Mouse (Mus musculus): ENCODE data around the gene Ppp2r1b. TPM values are rescaled to one million over a fixed set of nuclear protein-coding genes. Genes with fewer than 3 reads are reported as not detected.

Gene Ppp2r1b
- total RNA-seq, 2 experiments from 2014 or later, result 17.4 to 18.5 TPM

DNA sequence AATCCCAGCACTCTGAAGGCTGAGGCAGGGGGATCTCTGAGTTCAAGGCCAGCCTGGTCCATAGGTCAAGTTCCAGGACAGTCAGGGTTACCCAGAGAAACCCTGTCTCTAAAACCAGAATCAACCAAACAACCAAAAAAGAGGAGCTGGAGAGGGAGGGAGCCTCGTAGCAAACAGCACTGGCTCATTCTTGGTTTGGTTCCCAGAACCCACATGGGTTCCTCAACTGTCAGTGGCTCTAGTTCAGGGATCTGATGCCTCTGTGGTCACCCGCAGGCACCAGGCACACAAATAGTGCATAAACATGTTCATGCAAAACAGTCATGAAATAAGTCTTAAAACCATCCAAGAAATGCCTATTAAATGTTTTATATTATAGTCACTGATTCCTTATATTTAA is 23.1 kb downstream of the Ppp2r1b start:
- DNase-seq, result no peak

GRCm38 (mm10) chr9:50873210-50873609 is 28.1 kb downstream of the Ppp2r1b start:
- DNase-seq, result no peak

- no peak for DNase-seq
Measured at GRCm38 (mm10) chr9:50874031-50874430, 28.9 kb downstream of the Ppp2r1b start.

DNA sequence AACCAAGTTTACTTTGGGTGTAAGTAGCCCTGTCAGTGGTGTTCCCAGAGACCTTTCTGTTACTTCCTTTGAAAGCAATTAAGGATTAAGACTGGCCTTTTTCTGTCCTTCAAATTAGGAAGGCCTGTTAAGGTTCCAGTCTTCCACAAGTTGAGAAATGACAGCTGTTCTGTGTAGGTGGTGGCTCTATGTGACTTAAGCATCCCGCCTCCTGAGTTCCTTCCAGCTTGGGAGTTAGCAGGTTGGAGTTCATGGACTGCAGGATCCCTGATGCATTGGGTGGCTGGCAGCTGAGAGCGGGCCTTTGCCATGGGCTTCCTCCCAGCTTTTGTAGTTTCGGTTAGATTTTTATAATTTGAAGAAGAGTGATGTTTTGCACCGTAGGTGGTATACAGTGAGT is 30.4 kb downstream of the Ppp2r1b start:
- no peak for DNase-seq

DNA sequence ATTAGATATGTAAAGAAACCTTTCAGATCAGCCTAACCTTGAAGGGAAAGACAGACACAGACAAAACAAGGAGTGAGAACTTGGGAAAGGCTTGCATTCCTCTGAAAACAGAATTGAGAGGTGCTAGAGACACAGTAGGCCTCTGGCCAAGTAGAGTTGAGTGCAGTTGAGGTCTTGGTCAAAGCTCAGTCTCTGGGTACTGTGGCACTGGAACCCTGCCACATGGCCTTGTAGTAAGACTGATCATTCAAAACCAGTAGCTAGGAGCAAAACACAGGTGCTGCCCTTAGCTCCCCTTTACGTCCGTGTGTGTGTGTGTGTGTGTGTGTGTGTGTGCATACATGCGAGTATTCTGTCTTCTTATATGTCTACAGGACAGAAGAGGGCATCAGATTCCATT is 31.2 kb downstream of the Ppp2r1b start:
- DNase-seq, result no peak

DNA sequence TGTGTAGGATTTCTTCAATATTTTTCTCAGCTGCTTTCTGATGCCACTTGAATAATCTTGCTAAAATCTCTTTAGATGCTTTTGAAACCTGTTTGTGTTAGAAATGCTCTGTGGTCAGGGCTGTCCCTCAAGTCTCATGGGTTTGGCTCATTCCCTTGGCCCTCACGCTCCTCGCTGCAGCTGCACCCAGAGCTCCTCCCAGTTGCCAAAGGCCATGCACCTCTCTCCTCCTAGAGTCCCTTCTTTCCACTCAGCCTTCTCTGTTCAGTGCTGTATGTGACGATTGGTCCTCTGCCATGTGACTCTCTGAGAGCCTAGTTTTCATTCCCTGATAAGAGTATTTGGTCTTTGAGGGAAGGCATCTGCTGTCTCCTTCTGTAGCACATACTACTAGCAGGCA is 32.3 kb downstream of the Ppp2r1b start:
- no peak for DNase-seq

GRCm38 (mm10) chr9:50882183-50882582 is 37.1 kb downstream of the Ppp2r1b start:
- no peak for DNase-seq

DNA sequence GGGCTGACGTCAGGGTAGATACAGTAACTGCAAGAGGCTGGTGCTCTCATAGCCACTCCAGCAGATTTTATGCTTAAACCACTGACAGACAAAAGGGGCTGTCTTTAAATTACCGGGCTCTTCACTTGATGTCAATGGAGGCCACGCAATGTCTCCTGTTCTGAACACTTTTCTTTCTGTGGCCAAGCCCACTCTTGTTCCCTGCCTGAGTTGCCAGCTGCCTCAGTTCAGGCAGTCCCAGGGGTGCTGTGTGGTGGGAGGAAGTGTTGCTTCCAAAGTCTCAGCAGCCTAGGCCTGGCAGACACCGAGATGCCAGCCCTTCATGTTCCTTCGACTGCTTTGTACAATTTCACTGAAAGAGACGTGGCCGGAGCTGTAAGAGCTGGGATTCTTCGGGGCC is 39.0 kb downstream of the Ppp2r1b start:
- DNase-seq, result no peak

DNA sequence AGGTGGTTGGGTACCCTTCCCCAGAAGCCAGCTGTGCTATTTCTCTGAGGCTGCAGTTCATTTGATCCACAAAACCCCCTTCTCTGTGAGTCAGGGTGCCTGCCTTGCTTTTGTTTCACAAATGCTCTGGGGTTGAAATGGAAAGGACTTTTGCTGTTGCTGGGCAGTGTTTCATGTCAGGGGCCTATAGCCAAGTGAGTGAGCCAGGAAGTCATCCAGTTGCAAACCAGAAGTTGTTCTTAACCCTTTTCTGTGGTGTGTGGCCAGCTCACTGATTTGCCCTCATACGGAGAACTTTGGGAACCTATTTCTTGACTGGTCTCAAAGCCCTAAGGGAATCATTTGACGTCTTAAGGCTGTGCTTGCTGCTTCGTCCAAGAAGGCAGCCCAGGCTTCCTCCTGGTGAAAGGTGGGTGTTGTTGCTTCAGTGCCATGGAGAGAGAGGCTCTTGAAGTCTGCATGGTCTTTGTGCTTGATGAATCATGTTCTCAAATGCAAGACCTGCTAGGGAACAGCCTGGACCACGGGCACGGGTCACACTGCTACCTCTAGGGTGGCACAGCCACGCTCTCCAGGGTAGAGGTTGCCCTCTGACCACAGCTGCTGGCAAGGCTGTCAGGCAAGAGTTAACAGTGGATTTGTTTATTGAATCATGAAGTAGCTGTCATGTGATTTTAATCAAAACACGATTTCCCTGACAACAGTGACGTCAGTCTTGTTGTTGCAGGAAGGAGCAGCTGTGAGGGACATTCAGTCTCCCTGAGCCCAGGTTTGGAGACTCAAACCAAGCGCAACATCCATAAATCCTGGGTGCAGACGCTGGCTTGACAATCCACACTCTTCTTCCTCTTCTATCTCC is 39.9 kb downstream of the Ppp2r1b start:
- peak; percentile 39 to 51 for DNase-seq

DNA sequence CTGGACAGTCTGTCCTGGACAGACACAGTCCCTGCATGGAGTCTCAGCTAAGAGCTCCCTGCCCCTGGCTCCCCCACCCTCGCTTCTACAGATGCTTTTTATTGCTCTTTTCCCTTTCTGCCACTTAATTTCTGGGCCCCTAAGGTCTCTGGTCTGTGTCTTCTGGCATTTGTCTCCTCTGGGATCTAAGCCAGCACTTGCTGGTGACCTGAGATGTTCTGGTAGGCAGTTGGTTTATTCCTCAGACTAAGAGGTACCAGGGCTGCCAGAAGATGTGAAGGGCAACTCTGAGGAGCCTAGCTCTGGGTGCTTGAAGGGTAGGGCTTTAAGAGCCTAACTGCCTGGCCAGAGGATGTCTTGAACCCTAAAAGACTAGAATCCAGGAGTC is 40.5 kb downstream of the Ppp2r1b start:
- no peak for DNase-seq

DNA sequence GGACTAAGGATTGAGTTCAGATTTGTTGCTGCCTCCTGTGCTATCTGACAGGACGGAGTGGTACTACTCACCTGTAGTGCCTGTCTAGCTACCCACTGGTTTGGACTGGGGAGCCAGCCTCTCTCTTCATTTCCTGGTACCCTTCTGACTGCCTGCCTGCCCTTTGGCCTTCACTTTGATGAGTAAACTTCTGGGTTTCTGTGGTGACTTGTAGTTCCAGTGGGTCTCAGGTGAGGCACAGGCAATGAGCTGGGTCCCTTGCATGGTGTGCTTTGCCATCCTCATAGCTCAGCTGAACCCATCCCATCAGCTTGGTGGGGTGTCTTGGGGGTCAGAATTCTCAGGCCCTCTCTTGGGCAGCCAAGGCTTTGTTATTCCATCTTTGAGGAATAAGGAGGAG is 41.8 kb downstream of the Ppp2r1b start:
- no peak for DNase-seq

GRCm38 (mm10) chr9:50887351-50887750 is 42.2 kb downstream of the Ppp2r1b start:
- no peak for DNase-seq

GRCm38 (mm10) chr9:50889211-50889610 is 44.1 kb downstream of the Ppp2r1b start:
- DNase-seq, result no peak

GRCm38 (mm10) chr9:50889964-50890363 is 44.9 kb downstream of the Ppp2r1b start:
- no peak for DNase-seq

GRCm38 (mm10) chr9:50890494-50891090 is 45.5 kb downstream of the Ppp2r1b start:
- no peak for DNase-seq

GRCm38 (mm10) chr9:50893665-50894064 is 48.6 kb downstream of the Ppp2r1b start:
- DNase-seq, result peak; percentile 69 to 70

GRCm38 (mm10) chr9:50900026-50900920 is 55.2 kb downstream of the Ppp2r1b start:
- DNase-seq, result no peak

DNA sequence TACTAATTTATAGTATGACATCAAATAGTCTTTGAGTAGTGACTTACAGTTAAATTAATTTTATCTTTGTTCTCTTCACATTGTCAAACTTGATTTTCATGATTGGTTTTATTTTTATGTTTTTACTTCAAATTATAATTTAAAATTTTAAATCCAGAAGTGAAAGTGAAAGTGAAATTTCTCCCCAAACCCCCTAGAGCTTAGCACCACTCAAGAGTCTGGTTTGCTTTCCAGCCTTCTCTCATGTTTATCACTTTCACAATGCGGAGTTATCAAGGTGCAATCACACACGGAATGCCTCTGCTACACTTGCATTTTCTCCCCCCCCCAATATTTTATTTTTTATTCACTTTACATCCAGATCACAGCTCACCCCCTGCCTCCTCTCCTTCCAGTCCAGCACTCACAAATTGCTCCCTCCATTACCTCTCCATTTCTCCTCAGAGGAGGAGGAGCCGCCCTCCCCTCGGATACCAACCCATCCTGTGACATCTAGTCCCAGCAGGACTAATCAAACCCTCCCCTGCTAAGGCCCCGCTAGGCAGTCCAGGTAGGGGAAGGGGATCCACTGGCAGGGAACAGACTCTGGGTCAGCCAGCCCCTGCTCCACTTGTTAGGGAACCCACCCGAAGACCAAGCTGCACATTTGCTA is 59.2 kb downstream of the Ppp2r1b start:
- no peak for DNase-seq

GRCm38 (mm10) chr9:50905321-50905720 is 60.2 kb downstream of the Ppp2r1b start:
- DNase-seq, result no peak

- no peak for DNase-seq
Measured at GRCm38 (mm10) chr9:50911861-50912515, 66.9 kb downstream of the Ppp2r1b start.

DNA sequence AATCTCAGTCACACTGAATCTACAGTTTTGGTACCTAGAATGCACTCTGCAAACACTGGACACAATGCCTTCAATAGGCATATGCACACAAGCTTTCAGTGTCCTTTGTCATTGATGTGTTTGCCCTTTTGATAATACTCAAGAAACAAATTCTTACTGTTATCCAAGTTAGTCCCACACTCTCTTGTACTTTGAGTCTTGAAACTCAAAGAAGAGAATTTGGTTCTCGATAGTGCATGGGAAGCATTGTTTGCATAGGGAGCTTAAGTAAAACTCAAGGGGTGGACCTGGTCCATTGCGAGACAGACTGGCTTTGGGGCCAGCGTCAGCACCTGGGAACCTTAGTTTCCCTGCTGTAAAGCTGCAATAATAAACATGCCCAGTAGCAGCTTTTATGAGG is 73.0 kb downstream of the Ppp2r1b start:
- no peak for DNase-seq

DNA sequence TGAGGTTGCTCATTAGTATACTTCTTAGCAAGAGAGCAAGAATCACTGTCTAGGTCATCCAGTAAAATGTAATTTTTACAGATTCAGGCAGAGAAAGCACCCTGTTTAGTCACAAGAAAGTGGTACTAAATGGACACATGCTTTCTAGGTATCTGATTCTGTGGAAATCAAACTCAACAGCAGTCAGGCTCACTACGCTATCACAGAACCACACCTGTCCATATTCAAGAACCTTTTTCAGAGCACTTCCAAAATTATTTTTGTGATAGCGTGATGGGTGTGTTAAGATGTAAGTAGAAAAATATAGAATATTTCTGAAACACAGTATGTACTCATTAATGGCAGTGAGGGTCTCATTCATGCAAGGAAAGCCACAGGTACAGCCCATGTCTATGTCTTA is 74.5 kb downstream of the Ppp2r1b start:
- no peak for DNase-seq
